Mouse (Mus musculus) hindbrain, embryonic 14.5 days (tissue): ENCODE measurements around the gene Rdh9. TPM values are rescaled to one million over a fixed set of nuclear protein-coding genes. Genes with fewer than 3 reads are reported as not detected.
"Not testable (repeated sequence)": the region's sequence is repeated elsewhere in the genome, so short reads cannot be mapped to it uniquely, and the experiment has no call there.

Source experiments
- ATAC-seq: fragments of 200-750 bp; cut with Nextera tagmentation; 2 replicates; pipeline ENCODE4 v1.8.0; 2017; ENCODE audit warnings: moderate number of reproducible peaks, mild to moderate bottlenecking, moderate TSS enrichment, moderate library complexity; ENCODE audit not compliant: low FRiP score
- DNase-seq: peaks from one replicate; pipeline ENCODE4 v3.0.0-alpha.2; 2015; ENCODE audit warnings: low spot score
- H3K27ac ChIP-seq: fragments of 300-500 bp; sonication (generic); 2 replicates; pipeline ENCODE4 v1.5.1; 2014; ENCODE audit warnings: mild to moderate bottlenecking, moderate library complexity
- H3K27me3 ChIP-seq: fragments of 300-500 bp; sonication (generic); 2 replicates; pipeline ENCODE4 v1.6.1; 2014; ENCODE audit warnings: mild to moderate bottlenecking, low read length, mixed read lengths; ENCODE audit not compliant: control insufficient read depth, insufficient read depth
- H3K36me3 ChIP-seq: fragments of 300-500 bp; sonication (generic); replicated peaks from 2 replicates; pipeline ENCODE4 v1.6.1; 2014; ENCODE audit not compliant: control insufficient read depth, insufficient read depth
- H3K4me1 ChIP-seq: fragments of 300-500 bp; sonication (generic); replicated peaks from 2 replicates; pipeline ENCODE4 v1.6.1; 2014; ENCODE audit warnings: antibody characterized with exemption, low read length, mixed read lengths; ENCODE audit not compliant: control insufficient read depth, insufficient read depth
- H3K4me2 ChIP-seq: fragments of 300-500 bp; sonication (generic); replicated peaks from 2 replicates; pipeline ENCODE4 v1.6.1; 2014; ENCODE audit warnings: mild to moderate bottlenecking, moderate library complexity
- H3K4me3 ChIP-seq: fragments of 300-500 bp; sonication (generic); replicated peaks from 2 replicates; pipeline ENCODE4 v1.5.1; 2014; ENCODE audit warnings: mild to moderate bottlenecking, low read length
- H3K9ac ChIP-seq: fragments of 300-500 bp; sonication (generic); 2 replicates; pipeline ENCODE4 v1.6.1; 2014
- H3K9me3 ChIP-seq: fragments of 300-500 bp; sonication (generic); 2 replicates; pipeline ENCODE4 v1.6.1; 2016; ENCODE audit warnings: low read length; ENCODE audit not compliant: control insufficient read depth
- WGBS: fragments of 180-500 bp; shearing (Covaris S2); extraction: QIAGEN DNeasy Blood & Tissue Kit; methylation state at CpG from one replicate; pipeline ENCODE4 v1.1.7; 2014; 5-methylcytosine and 5-hydroxymethylcytosine counted together
- polyA plus RNA-seq: library from polyadenylated mRNA; unstranded; fragments of >200 nt; fragmentation: Nextera tagmentation; extraction: Ambion mirVana; gene quantifications from 2 replicates; pipeline ENCODE4 v1.2.1, GENCODE M21; 2014

Rdh9 gene
- polyA plus RNA-seq, 1 experiment from 2014 or later, result 0.12 TPM

DNA sequence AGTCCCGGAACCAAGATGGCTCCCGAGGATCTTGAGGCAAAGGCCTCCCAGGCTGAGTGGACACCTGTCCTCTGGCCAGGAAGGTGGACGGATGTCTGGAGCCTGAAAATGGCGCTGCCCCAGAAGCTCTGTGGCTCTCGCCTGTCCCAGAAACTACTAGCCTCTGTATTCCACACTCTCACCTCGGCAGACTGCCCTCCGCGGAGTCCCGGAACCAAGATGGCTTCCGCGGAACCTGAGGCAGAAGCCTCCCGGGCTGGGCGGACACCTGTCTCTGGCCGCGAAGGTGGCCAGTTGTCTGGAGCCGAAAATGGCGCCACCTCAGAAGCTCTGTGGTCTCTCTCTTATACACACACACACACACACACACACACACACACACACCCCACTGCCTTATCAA is 6.1 kb downstream of the Rdh9 start:
- H3K4me3 ChIP-seq, H3K27me3 ChIP-seq, H3K9me3 ChIP-seq, H3K36me3 ChIP-seq, H3K4me2 ChIP-seq, H3K4me1 ChIP-seq, H3K27ac ChIP-seq, DNase-seq, ATAC-seq, H3K9ac ChIP-seq: not testable (repeated sequence)
- 96% methylated on average over 17 of the region's 17 CpGs for WGBS

DNA sequence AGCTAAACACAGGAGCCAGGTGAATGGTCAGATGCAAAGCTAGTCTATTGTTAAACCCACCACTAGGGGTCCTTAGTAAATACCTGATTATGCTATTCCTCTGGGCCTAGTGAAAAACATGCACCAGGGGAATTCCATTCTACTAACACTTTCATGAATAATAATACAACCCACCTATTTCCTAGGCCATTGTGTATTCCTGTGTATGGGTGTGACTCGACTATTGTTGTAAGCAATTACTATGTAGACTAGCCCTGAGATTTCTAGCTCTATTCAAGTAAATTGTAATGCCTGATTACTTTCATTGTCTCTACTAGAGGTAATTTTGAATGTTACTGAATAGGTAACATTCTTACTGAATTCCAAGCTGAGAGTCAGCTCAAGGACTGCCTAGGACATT is 9.2 kb downstream of the Rdh9 start:
- not testable (repeated sequence) for H3K9me3 ChIP-seq, H3K9ac ChIP-seq, ATAC-seq, H3K4me1 ChIP-seq, H3K27ac ChIP-seq, DNase-seq, H3K27me3 ChIP-seq, H3K36me3 ChIP-seq, H3K4me3 ChIP-seq, H3K4me2 ChIP-seq
- 85% methylated on average over 1 of the region's 1 CpGs for WGBS

DNA sequence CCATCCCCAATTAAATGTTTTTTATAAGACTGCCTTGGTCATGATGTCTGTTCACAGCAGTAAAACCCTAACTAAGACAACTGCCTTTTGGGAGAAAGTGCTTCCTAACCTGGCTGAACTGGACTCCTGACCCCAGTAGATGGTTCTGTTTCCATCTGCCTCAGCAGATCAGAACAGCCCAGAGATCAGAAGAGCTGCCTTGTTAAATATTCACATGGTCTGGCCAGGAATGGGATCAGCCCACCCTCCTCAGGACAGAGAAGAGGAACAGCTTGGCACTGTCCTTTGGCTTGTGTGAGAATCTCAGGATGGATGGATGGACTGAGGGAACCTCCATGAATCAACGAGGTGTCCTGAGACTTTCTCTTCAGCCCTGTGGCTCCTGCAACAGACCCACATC is 23.1 kb downstream of the Rdh9 start:
- no peak overlapping the region for H3K9ac ChIP-seq
- H3K9me3 ChIP-seq, result no peaks in the 10 kb centered on the region
- H3K4me1 ChIP-seq, result no peaks in the 10 kb centered on the region
- no peaks in the 10 kb centered on the region for H3K36me3 ChIP-seq
- no peaks in the 10 kb centered on the region for H3K27me3 ChIP-seq
- no peak overlapping the region for H3K27ac ChIP-seq
- no peak overlapping the region for H3K4me2 ChIP-seq
- H3K4me3 ChIP-seq, result no peak overlapping the region
- ATAC-seq (no peak), DNase-seq (no peak)
- 76% methylated on average over 1 of the region's 1 CpGs for WGBS

DNA sequence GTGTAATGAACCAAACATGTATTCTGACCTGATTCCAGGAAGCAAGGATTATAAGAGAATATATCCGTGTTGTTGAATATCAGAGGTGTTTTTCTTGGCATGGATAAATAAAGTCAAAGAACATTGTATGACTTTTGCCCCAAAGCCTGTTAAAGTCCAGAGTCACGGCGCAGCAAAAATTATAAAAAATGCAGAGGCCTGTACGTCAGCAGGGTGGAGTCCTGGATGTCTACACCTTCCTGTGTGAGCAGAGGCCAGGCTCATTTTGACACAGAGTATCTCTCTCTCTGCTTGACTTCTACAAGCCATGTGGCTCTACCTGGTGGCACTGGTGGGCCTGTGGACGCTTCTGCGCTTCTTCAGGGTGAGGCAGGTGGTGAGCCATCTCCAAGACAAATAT is 24.7 kb downstream of the Rdh9 start, which contains the start of gene Rdh16:
Rdh16 (plus strand) TSS at position 262 of the 400 bp plus-strand sequence.
- H3K36me3 ChIP-seq, result no peaks in the 10 kb centered on the region
- no peaks in the 10 kb centered on the region for H3K27me3 ChIP-seq
- no peaks in the 10 kb centered on the region for H3K9me3 ChIP-seq
- H3K27ac ChIP-seq, result no peak within 1 kb of the TSS
- no peak within 1 kb of the TSS for H3K4me2 ChIP-seq
- WGBS, result 91% methylated on average over 6 of the region's 6 CpGs
- DNase-seq, result no peak
- no peak within 1 kb of the TSS for H3K9ac ChIP-seq
- H3K4me1 ChIP-seq, result no peaks in the 10 kb centered on the region
- no peak for ATAC-seq
- no peak within 1 kb of the TSS for H3K4me3 ChIP-seq

DNA sequence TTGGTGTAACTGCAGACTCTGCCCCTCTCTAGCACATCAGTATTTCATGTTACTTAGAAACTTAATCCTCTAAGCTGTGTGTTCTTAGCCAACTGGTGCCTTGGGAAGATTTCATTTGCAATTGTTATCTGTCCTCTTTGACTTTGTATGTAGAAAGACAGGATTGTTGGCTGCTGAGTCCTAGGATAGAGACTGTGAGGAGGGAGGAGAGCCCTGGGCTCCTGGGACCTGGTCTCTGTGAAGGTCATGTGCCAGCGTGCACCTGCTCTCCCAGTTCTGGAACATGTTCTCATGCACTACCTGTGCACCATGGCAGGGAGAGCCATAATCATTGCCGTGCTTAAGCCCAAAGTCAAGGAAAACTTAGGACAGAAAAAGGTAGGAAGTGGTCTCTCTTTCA is 25.4 kb downstream of the Rdh9 start:
- Histone ChIP-seq H3K9me3 (no peaks in the 10 kb centered on the region), H3K4me3 (no peak overlapping the region), H3K36me3 (no peaks in the 10 kb centered on the region), H3K9ac (no peak overlapping the region), H3K4me2 (no peak overlapping the region), H3K27me3 (no peaks in the 10 kb centered on the region), H3K4me1 (no peaks in the 10 kb centered on the region), H3K27ac (no peak overlapping the region)
- DNase-seq, result no peak
- 88% methylated on average over 2 of the region's 2 CpGs for WGBS
- no peak for ATAC-seq

DNA sequence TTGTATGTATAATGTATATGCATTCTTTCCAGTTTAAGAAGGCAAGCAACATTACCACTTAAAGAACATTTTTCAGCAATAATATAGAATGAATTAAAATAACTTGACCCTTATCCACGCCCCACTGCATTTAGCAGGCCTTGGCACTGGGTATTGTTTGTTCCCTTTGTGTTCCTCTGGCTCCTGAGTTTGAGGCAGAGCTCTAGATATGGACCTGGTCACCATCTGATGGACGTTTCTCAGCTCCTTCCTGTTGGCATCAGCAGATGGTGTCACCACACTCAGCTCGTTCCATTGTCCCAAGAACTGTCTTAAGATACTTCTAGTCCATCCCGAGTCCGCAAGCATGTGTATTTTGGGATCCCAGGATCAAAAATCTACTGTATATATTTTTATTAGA is 26.1 kb downstream of the Rdh9 start:
- ATAC-seq (no peak), DNase-seq (no peak)
- Histone ChIP-seq H3K4me3 (no peak overlapping the region), H3K27me3 (no peaks in the 10 kb centered on the region), H3K9ac (no peak overlapping the region), H3K9me3 (no peaks in the 10 kb centered on the region), H3K4me2 (no peak overlapping the region), H3K36me3 (no peaks in the 10 kb centered on the region), H3K4me1 (no peaks in the 10 kb centered on the region), H3K27ac (no peak overlapping the region)
- WGBS, result 82% methylated on average over 5 of the region's 5 CpGs

DNA sequence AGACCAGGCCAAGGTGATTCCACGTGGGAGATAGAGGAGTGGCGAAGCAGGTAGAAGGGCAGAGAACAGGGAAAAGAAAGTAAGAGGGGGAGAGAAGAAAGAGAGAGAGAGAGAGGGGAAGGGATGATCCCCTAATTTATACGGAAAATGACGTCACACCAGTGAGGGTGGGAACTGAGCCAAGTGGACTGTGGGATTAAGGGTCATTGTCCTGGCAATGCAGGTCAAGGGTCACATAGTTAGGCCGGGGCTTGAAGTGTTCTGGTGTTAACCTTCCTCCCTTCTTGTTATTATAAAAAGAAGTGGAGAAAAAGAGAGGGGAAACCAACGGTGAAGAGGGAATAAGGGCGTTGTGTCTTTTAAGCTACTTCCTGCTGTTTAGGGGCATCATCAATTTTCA is 28.2 kb downstream of the Rdh9 start:
- 67% methylated on average over 7 of the region's 7 CpGs for WGBS
- ATAC-seq, result no peak
- Histone ChIP-seq H3K27ac (no peak overlapping the region), H3K4me1 (no peaks in the 10 kb centered on the region), H3K4me2 (no peak overlapping the region), H3K27me3 (no peaks in the 10 kb centered on the region), H3K4me3 (no peak overlapping the region), H3K36me3 (no peaks in the 10 kb centered on the region), H3K9ac (no peak overlapping the region), H3K9me3 (no peaks in the 10 kb centered on the region)
- no peak for DNase-seq

DNA sequence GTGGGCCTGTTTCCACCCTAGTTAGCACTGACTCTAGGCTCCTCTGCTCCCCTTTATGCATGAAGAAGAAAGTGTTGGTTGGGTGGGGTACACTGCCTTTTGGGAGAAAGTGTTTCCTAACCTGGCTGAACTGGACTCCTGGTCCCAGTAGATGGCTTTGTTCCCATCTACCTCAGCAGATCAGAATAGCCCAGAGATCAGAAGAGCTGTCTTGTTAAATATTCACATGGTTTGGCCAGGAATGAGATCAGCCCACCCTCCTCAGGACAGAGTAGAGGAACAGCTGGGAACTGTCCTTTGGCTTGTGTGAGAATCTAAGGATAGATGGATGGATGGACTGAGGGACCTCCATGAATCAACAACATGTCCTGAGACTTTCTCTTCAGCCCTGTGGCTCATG is 39.7 kb downstream of the Rdh9 start:
- Histone ChIP-seq H3K9ac (no peak overlapping the region), H3K4me3 (no peak overlapping the region), H3K27ac (no peak overlapping the region), H3K27me3 (no peaks in the 10 kb centered on the region), H3K9me3 (0 out of 2 replicates have a peak, but pooled peaks cover 2% of the 10 kb centered on the region), H3K4me2 (no peak overlapping the region), H3K4me1 (no peaks in the 10 kb centered on the region), H3K36me3 (no peaks in the 10 kb centered on the region)
- no peak for DNase-seq
- no peak for ATAC-seq

DNA sequence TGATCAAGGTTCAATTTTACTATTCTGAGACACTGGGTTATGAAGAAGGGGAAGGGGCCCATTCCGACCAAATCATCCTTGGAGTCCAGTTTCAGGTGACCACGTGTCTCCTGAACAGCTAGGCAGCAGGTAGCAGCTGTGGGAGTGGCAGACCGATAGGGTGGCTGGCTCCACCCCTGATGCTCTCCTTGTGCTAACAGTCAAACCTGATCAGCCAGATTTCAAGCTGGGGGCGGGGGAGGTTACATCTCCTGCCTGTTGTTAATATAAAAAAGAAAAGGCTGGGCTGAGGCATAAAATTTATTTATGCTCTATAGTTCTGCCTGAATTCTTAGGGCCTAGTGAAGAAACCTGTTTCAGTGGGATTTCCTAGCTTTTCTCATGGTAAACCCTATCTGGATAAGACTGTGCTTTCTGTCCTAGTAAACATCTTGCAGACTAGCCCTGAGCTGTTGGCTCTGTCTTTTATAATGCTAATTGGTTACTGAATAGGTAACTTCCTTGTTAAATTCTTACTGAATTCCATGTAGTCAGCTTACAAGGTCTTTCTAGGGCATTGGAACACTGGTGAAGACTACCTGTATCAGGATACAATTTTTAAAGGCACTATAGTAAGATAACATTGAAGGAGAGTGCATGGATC is 41.2 kb downstream of the Rdh9 start:
- not testable (repeated sequence) for DNase-seq, H3K9me3 ChIP-seq, H3K27me3 ChIP-seq, H3K9ac ChIP-seq, H3K4me2 ChIP-seq, ATAC-seq, H3K4me3 ChIP-seq, H3K27ac ChIP-seq, H3K4me1 ChIP-seq, H3K36me3 ChIP-seq
- WGBS, result 84% methylated on average over 4 of the region's 4 CpGs

DNA sequence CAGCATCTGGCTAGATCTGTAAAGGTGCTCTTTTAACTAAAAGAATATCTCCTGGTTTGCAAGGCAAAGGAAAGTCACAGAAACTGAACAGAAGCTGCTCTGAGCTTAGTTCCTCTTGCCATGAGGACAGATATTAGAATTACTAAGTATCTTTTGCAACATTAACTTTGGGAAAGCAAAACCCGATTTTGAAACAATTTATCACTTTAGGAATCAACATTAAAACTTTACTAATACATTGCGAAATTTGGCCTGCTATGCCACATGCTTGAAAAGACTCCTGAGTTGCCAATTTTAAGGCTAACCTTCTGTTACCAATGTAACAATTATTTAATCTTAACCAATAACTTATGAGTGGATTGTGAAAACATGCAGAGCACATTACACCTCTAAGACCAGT is 45.6 kb downstream of the Rdh9 start:
- H3K9me3 ChIP-seq, H3K27me3 ChIP-seq, H3K4me1 ChIP-seq, H3K4me2 ChIP-seq, ATAC-seq, H3K27ac ChIP-seq, H3K4me3 ChIP-seq, DNase-seq, H3K36me3 ChIP-seq, H3K9ac ChIP-seq: not testable (repeated sequence)
- 89% methylated on average over 2 of the region's 2 CpGs for WGBS
